Mouse (Mus musculus) thymus, postnatal 10 days (tissue): ENCODE results near the gene Il25.
"Not testable (repeated sequence)": the region's sequence is repeated elsewhere in the genome, so short reads cannot be mapped to it uniquely, and the experiment has no call there.

ENCODE experiments used
- DNase-seq, 2 experiments: peaks; one replicate each; pipeline ENCODE4 v3.0.0; 2021; ENCODE audit warnings: low spot score in 2 of 2

Gene Il25

DNA sequence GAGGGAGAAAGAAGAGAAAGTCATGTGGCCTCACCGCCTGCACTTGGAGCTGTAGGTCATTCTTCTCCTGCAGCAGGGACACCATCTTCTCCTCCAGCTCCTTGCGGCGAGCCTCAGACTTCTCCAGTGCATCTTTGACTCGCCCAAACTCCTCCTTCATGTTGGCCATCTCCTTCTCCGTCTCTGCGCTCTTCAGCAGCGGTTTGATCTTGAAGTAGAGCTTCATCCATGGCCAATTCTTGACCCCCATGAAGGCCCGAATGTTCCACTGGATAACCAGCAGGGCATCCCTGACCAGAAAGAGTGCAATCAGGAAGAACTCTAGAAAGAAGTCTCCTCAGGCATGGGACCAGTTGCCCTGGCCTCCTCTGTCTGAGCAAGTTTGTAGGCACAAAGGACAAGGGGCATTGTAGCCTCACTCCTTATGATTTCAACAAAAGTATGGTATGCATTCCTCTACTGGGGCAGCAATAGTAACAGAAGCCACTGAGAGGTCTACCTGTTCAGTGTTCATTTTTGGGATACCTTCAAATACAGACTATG is 21.2 kb downstream of the Il25 start:
- no peak for DNase-seq

- DNase-seq: no peak
These were observed 22.0 kb downstream of the Il25 start for GRCm38 (mm10) chr14:54954474-54954873.

GRCm38 (mm10) chr14:54955481-54955880 is 23.0 kb downstream of the Il25 start:
- no peak for DNase-seq

GRCm38 (mm10) chr14:54956533-54956932 is 24.0 kb downstream of the Il25 start:
- DNase-seq: no peak

GRCm38 (mm10) chr14:54958503-54958902 is 26.0 kb downstream of the Il25 start:
- no peak for DNase-seq

- no peak for DNase-seq
These were observed 26.7 kb downstream of the Il25 start for GRCm38 (mm10) chr14:54959197-54959596.

DNA sequence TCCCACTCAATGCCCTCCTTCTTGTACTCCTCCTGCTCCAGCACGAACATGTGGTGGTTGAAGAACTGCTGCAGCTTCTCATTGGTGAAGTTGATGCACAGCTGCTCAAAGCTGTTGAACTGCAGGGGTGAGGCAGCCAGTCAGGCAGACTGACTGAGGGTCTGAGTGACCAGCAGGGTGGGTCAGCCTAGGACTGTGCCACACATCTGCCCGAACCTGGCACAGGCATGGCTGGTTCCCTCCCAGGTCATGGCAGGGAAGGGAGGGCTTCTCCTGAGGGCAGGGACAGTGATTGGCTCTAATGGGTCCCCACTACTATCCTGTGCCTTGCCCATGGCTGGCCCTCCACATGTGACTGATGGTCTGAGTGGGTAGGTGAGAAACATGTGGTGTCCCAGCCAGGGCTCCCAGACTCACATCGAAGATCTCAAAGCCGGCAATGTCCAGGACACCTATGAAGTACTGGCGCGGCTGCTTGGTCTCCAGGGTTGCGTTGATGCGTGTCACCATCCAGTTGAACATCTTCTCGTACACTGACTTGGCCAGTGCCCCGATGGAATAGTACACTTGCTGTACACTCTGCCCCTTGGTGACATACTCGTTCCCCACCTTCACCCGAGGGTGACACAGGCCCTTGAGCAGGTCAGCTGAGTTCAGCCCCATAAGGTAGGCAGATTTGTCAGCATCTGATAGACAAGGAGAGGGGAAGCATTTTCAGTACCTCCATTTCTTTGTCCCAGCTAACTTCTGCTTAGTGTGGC is 27.5 kb downstream of the Il25 start:
- not testable (repeated sequence) for DNase-seq

DNA sequence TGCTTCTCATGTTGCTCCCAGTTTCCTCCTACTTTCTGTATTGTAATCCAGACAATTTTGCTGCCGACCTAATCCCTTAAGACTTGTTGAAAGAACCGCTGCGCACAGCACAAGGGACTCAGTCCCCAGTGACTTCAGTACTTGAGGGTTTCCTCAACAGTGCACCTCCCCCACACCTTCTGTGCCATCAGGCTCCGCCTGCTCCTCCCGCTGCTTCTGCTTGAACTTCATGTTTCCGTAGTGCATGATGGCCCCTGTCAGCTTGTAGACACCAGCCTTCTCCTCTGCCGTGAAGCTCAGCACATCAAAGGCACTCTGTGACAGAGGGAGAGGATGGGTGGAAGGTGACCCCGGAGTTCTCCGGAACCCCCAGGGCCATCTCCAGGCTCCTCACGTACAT is 28.3 kb downstream of the Il25 start:
- peak; percentile 8 to 18 for DNase-seq

- DNase-seq: no peak
These were observed 29.0 kb downstream of the Il25 start for GRCm38 (mm10) chr14:54961487-54961886.

- no peak for DNase-seq
These were observed 30.2 kb downstream of the Il25 start for GRCm38 (mm10) chr14:54962714-54963113.

DNA sequence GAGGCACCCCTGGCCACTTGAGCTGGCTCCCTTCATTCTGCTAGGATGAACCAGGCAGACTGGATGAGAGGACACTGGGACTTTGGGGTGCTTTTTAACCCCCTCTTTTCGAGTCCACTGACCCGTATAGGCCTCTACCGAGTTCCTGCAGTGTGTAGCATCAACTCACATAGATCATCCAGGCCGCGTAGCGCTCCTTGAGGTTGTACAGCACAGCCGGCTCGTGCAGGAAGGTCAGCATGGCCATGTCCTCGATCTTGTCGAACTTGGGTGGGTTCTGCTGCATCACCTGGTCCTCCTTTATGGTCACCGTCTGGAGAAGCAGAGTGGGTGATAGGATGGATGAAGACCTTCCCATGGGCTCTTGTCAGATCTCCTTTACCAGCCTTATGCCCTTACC is 31.2 kb downstream of the Il25 start:
- no peak for DNase-seq

DNA sequence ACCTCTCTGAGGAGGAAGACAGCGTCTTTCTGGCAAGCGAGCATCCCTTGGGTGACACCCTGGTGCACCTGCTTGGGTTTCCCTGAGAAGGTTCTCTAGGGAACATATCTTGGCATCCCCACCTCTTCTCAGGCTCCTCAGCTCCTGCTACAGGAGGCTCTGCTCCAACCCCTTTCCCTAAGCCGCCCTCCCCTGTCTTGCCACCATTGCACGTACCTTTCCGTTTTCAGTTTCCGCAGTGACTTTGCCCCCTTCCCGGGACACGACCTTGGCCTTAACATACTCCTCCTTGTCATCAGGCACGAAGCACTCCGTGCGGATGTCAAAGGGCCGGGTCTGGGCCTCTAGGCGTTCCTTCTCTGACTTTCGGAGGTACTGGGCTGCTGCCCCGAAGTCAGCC is 32.5 kb downstream of the Il25 start:
- no peak for DNase-seq

GRCm38 (mm10) chr14:54965631-54966030 is 33.1 kb downstream of the Il25 start:
- DNase-seq: no peak

DNA sequence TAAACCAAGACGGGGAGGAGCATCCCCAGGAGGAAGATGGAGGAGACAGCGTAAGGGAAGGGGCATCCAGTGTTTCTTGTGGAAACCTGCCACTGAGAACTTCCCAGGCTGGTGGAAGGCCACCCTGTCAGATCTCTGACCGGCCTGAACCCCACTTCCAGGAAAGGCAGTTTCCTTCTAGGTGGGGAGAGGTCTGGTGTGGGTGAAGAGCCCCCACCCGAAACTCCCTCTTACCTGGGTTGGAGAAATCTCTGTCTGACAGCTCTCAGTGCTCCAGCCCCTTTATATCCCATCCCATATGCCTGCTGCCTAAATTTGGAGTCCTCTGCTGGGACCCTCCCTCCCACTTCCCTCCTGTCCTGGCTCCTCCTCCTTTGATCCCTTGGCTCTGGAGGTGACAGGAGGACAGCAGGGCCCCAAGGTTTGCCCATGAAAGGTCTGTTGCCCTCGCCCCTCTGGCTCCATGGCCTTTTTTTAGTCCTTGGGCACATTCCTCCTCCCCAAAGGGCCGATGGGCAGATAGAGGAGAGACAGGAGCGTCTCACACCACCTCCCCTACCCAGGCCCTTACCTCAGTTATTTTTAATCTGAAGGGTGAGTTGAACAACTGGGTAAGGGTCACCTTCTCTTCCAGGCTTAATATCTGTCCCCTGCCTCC is 34.0 kb downstream of the Il25 start, which contains the start of gene Myh6:
Gene Myh6 (minus strand): TSS at position 608 of the 658 bp plus-strand sequence.
- no peak for DNase-seq

- no peak for DNase-seq
These were observed 35.4 kb downstream of the Il25 start for GRCm38 (mm10) chr14:54967874-54968273.

DNA sequence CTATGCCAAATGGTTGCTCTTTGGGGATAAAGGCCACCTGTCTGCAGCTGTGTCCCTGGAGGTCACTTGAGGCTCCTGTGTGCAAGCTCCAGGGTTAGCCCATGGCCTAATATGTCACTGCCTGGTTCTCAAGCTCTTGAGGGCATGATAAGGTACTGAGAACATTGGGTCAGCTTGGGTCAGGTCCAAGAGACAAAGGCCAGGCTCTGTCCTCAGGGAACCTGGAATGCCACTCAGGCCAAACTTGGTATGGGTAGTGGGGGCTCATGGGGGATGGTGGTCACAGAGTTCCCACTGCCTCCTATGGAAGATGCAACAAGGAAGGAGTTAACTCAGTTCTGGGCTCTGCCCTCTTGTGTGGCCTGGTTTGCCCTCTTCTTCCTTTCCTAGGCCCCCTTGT is 35.8 kb downstream of the Il25 start:
- no peak for DNase-seq

GRCm38 (mm10) chr14:54972786-54973185 is 40.3 kb downstream of the Il25 start:
- DNase-seq: not testable (repeated sequence)

DNA sequence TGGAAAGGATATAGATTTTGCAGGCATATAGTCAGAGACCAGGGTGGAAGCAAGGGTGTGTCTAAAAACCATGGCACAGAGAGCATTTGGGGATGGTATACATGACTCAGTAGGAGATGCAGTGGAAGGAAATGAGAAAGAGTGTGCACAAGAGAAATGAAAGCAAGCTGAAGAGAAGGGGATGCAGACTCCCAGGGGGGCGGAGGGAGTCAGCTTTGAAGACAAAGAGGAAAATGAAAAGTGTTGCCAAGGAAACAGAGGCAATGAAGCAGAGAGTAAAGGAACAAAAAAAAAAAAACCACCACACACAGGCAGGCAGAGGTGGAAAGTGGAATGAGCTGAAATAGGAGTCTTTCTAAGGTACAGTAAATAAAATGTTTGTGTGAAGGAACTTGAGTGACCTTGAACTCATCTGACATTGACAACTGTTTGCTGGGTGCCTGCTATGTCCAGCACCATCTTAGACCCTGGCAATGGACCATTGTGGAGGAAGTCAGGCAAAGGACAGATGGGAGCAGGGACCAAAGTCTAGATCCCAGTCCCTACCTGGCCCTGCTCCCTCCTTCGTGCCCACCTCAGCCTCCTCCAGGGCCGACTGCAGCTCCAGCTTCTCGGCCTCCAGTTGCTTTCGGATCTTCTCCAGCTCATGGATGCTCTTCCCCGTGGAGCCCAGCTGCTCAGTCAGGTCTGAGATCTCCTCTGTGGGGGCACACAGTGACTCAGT is 41.7 kb downstream of the Il25 start:
- no peak for DNase-seq

DNA sequence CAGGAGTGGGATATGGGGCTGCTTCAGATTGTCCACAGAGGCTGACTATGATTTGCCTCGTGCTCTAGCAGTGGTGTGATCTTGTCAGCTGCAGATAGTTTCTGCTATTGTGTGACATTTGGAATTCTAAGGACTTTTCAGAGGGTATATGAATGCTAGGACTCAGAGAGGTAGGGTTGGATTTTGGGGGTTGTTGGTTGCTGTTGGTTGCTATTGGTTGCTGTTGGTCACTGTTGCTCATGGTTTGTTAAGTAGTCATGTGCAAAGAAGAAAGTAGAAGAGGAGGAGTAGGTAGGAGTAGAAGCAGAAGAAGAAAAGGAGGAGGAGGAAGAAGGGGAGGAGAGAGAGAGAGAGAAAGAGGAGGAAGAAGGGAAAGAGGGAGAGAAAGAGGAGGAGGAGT is 44.1 kb downstream of the Il25 start, which contains the start of gene Gm17428:
Gene Gm17428 (plus strand): TSS at position 301 of the 400 bp plus-strand sequence.
- no peak for DNase-seq

DNA sequence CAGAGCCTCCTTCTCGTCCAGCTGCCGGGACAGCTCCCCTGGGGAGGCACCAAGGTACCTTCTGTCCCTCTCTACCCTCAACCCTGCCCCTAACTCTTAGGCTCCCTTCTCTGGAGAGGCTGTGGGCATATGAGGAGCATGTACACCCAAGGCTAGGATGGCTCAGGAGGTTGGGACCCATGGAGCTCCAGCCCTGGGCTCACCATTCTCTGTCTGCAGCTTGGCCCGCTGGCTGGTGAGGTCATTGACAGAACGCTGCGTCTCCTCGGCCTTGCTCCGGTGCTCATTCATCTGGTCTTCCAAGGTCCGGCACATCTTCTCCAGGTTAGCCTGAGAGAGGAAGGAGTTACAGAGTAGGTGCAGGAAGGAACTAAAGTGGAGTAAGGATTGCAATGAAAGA is 46.2 kb downstream of the Il25 start:
- no peak for DNase-seq

- DNase-seq: no peak
These were observed 49.4 kb downstream of the Il25 start for GRCm38 (mm10) chr14:54981934-54982333.
